In genomic region chr4:89486963-89487362, GRCm38 (mm10) we compare ENCODE assay signal across 20 mouse cellular contexts.
DNase-seq lines count a peak whose midpoint lies in the region; ATAC-seq and TF ChIP-seq lines count a peak whose summit lies in the region.
"Had no signal": no experiment of that assay in that cellular context is flagged by ENCODE, and none has a peak within 500 bp of the region (broad histone marks: within the 10 kb centered on the region; RNA-seq: fewer than 3 reads in every experiment).

No protein-coding gene starts in this region.

- peaks cover 13% of the 10 kb centered on the region for H3K4me1 ChIP-seq in liver, postnatal 0 days (ENCODE audit: insufficient read depth)
- H3K4me1 ChIP-seq in midbrain, embryonic 11.5 days (ENCODE audit: control insufficient read depth, insufficient read depth, low read length), result no peaks in the 10 kb centered on the region
- H3K4me1 ChIP-seq: embryonic facial prominence, embryonic 15.5 days; intestine, embryonic 15.5 days; neural tube, embryonic 12.5 days had no signal

- peak; percentile 66; the same call in 1 of the 2 replicates for ATAC-seq in erythroid progenitor cell, adult 5-6 weeks (replicated peaks; ENCODE audit: low FRiP score, poor library complexity, severe bottlenecking)
- ATAC-seq in liver, postnatal 0 days, result peak; percentile 43
- ATAC-seq in midbrain, embryonic 11.5 days (ENCODE audit: low FRiP score), result no peak
- ATAC-seq: forebrain, embryonic 13.5 days had no signal

- peak; percentile 23; the same call in 1 of the 2 replicates for TF ChIP-seq EP300 in liver, postnatal 0 days (IDR thresholded peaks at IDR 0.05; ENCODE audit: low read depth)

- H3K9ac ChIP-seq in liver, postnatal 0 days (replicated peaks), result no peak overlapping the region
- H3K9ac ChIP-seq in midbrain, embryonic 11.5 days (ENCODE audit: low read length), result no peak overlapping the region
- H3K9ac ChIP-seq: embryonic facial prominence, embryonic 15.5 days; forebrain, embryonic 13.5 days; hindbrain, embryonic 14.5 days; intestine, embryonic 15.5 days; limb, embryonic 12.5 days; lung, embryonic 15.5 days; neural tube, embryonic 12.5 days had no signal

- H3K4me3 ChIP-seq in liver, postnatal 0 days (ENCODE audit: low read depth, low read length), result no peak overlapping the region
- H3K4me3 ChIP-seq in midbrain, embryonic 11.5 days (ENCODE audit: low read depth, low read length), result no peak overlapping the region
- H3K4me3 ChIP-seq: embryonic facial prominence, embryonic 15.5 days; forebrain, embryonic 13.5 days; intestine, embryonic 15.5 days; limb, embryonic 12.5 days; lung, embryonic 15.5 days; neural tube, embryonic 12.5 days had no signal

- H3K36me3 ChIP-seq in liver, postnatal 0 days (replicated peaks; ENCODE audit: insufficient read depth, low read length), result no peaks in the 10 kb centered on the region
- H3K36me3 ChIP-seq in midbrain, embryonic 11.5 days (ENCODE audit: control insufficient read depth, insufficient read depth, low read length), result no peaks in the 10 kb centered on the region
- H3K36me3 ChIP-seq: embryonic facial prominence, embryonic 15.5 days; intestine, embryonic 15.5 days; limb, embryonic 12.5 days; lung, embryonic 15.5 days; neural tube, embryonic 12.5 days had no signal

- H3K27ac ChIP-seq in liver, postnatal 0 days (ENCODE audit: low read depth), result 0 out of 2 replicates have a peak overlapping the region, but pooled peaks have one; percentile 49
- no peak overlapping the region for H3K27ac ChIP-seq in midbrain, embryonic 11.5 days (ENCODE audit: low read depth, low read length)
- H3K27ac ChIP-seq: embryonic facial prominence, embryonic 15.5 days; forebrain, embryonic 13.5 days; hindbrain, embryonic 14.5 days; intestine, embryonic 15.5 days; limb, embryonic 12.5 days; lung, embryonic 15.5 days; neural tube, embryonic 12.5 days had no signal

- H3K4me2 ChIP-seq in liver, postnatal 0 days (ENCODE audit: low read depth, low read length), result no peak overlapping the region
- no peak overlapping the region for H3K4me2 ChIP-seq in midbrain, embryonic 11.5 days
- H3K4me2 ChIP-seq: embryonic facial prominence, embryonic 15.5 days; forebrain, embryonic 13.5 days; hindbrain, embryonic 14.5 days; intestine, embryonic 15.5 days; limb, embryonic 12.5 days; lung, embryonic 15.5 days; neural tube, embryonic 12.5 days had no signal

- no peak for TF ChIP-seq CTCF in liver, postnatal 0 days (IDR thresholded peaks at IDR 0.05; ENCODE audit: low read depth)

- H3K9me3 ChIP-seq in liver, postnatal 0 days (ENCODE audit: low read length), result no peaks in the 10 kb centered on the region
- H3K9me3 ChIP-seq in midbrain, embryonic 11.5 days (ENCODE audit: control insufficient read depth, low read length), result no peaks in the 10 kb centered on the region
- H3K9me3 ChIP-seq: embryonic facial prominence, embryonic 15.5 days; forebrain, embryonic 13.5 days; intestine, embryonic 15.5 days; limb, embryonic 12.5 days; lung, embryonic 15.5 days; neural tube, embryonic 12.5 days had no signal

- WGBS in liver, postnatal 0 days (ENCODE audit: insufficient replicate concordance), result 56% methylated on average over 4 of the region's 4 CpGs
- WGBS in midbrain, embryonic 11.5 days, result 84% methylated on average over 4 of the region's 4 CpGs

- no peaks in the 10 kb centered on the region for H3K27me3 ChIP-seq in liver, postnatal 0 days (ENCODE audit: insufficient read depth, low read length)
- no peaks in the 10 kb centered on the region for H3K27me3 ChIP-seq in midbrain, embryonic 11.5 days (ENCODE audit: control insufficient read depth, insufficient read depth, low read length)
- H3K27me3 ChIP-seq: embryonic facial prominence, embryonic 15.5 days; forebrain, embryonic 13.5 days; intestine, embryonic 15.5 days; limb, embryonic 12.5 days; lung, embryonic 15.5 days; neural tube, embryonic 12.5 days had no signal

- DNase-seq in 3134 (ENCODE audit: extremely low read depth, insufficient read length, low spot score) (peak; percentile 32), MEL-GATA-1-ER (ENCODE audit: extremely low read depth, low read depth) (peak; percentile 72)
- DNase-seq in liver, postnatal 0 days, result no peak
- no peak for DNase-seq in embryo, embryonic 10.5 days (ENCODE audit: low spot score)
- DNase-seq in left cerebral cortex, adult 8-10 months (ENCODE audit: low spot score in 2 of 2), result no peak
- no peak for DNase-seq in kidney, adult 8-10 months
- DNase-seq in midbrain, embryonic 11.5 days (ENCODE audit: low spot score, missing footprints), result no peak
- DNase-seq: adrenal gland, adult 8-10 months; cerebellum, adult 2 months; gastrocnemius, postnatal 14 days; right cerebral cortex, postnatal 25 days; thymus, postnatal 25 days had no signal

Comparison
In these comparisons a context has a peak if more than half of its experiments do, and no peak if none do; other contexts are left out.
1. DNase-seq: peak in 3134 (single experiment) and MEL-GATA-1-ER (single experiment); none in liver, postnatal 0 days (single experiment), embryo, embryonic 10.5 days (single experiment), left cerebral cortex, adult 8-10 months (0 of 2), kidney, adult 8-10 months (0 of 2) and midbrain, embryonic 11.5 days (single experiment).